Mouse (Mus musculus): ENCODE data around the gene Gsn.

DNA sequence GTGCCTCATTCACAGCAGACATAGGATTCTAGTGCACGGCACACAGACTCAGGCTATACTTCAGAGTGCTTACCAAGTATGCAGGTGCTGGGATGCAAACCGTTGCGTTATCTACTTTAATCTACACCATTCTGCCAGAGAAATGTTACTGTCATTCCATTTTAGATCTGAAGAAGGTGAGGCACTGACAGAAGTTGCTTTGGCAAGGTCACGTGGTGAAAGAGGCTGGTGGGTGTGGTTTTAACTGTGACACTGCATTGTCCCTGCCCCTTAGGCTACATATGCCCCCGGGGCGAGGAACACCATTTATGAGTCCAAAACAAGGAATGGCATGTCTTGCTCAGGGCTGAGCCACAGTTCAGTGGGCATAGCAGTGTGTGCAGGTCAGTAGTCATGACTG is 16.7 kb downstream of the Gsn start:
- TF ChIP-seq EP300 (IDR thresholded peaks at IDR 0.05; ENCODE audit: low read depth) (no peak), CTCF (IDR thresholded peaks at IDR 0.05; ENCODE audit: low read depth) (no peak)

All from heart, postnatal 0 days (tissue).